Mouse (Mus musculus) layer of hippocampus, adult 11-12 months (tissue): Measurements from ENCODE around the gene Tulp1.
A peak's percentile ranks its signal among the peaks of the same experiment; 100 is the strongest.

ENCODE experiments used
- DNase-seq: peaks from one replicate; pipeline ENCODE4 v3.0.0; 2022; ENCODE audit warnings: low spot score

Tulp1 gene

DNA sequence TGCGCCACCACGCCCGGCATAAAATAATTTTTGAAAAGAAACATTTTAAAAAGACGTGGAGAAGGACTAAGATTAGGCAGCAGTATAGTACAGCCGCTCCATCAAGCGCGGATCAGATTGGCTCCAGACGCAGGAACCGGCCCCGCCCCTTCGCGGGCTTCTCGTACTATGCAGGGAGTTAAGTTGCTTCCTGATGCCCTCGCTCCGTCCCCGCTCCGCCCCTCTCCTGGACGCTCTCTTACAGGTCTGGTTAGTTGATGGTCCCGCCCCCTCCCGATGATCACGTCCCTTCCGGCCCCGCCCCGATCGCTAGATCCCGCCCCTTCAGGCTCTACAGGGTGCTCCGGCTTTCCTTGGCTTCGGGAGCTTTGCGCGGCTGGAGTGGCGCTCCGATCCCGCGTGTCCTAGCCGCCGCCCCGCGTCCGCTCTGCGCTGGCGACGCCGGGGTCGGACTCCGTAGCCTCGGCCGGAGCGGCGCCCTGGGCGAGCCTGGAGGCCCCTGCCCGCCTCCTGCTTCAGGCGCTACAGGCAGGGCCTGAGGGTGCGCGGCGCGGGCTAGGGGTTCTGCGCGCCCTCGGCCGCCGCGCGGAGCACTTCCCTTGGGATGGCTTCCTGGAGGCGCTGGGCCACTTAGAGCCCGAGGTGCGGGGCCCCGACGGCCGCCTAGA is 51.7 kb downstream of the Tulp1 start, which contains the start of gene Fance:
Gene Fance, plus strand, starts transcription at position 308 of the 668 bp plus-strand sequence.
- peak; percentile 96 for DNase-seq

DNA sequence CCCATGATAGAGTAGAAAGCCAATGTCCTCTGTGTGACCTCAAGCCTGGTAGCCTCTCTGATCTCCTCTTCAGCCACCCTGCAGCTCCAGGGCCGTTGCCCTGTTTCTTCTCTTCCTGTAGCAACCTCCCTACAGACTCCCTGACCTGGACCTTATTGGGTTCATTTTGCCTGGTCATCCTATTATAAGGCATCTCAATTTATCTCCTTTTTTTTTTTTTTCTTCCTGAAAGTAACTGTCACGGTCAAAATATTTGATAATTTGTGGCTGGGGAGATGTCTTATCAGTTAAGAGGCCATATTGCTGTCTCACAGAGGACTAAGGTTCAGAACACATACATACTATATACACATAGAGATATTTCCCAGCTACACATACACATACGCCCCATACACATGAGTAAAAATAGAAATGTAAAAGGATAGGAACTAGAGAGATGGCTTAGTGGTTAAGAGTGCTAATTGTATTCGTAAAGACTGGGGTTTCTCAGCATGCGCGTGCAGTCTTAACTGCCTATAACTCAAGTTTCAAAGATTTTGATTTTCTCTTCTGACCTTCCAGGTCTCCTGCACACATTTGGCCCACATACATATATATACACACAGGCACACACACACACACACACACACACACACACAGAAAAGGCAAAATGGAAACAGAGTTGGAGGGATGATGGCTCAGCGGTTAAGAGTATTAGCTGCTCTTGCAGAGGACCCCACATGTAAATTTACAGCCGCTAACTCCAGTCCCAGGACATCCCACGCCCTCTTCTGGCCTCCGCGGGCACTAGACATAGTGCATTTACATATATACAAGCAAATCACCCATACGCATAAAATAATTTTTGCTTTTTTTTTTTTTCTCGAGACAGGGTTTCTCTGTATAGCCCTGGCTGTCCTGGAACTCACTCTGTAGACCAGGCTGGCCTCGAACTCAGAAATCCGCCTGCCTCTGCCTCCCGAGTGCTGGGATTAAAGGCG is 52.5 kb downstream of the Tulp1 start:
- no peak for DNase-seq

DNA sequence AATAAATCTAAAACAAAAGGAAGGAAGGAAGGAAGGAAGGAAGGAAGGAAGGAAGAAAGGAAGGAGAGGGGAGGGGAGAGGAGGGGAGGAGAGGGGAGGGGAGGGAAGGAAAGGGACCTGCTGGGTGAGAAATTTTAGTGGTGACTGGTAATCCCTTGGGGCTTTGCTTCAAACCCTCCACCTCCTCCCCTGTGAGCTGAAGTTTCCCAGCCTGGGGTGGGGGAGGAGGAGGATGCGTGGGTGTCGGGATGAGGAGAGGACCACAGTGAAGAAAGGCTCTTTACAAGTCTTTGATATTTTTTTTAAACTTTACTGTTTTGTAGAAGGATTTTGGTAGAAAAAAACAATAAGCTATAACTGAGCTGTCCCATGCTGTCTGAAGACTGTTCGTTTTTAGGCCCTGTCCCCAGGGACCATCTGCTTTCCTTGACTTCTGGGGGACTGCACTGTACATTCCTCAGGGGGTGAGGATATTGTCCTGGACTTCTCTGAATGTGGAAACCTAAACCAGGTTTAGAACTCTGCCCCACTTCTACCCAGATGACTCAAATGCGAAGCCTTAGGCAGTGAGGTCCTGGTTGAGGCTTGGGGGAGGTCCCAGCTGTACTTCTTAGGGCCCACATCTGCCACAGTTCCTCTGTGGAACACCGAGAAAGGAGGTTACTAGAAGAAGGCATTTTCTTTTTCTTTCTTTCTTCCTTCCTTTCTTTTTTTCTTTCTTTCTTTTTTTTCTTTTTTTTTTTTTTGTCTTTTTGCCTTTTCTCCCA is 53.5 kb downstream of the Tulp1 start:
- no peak for DNase-seq

DNA sequence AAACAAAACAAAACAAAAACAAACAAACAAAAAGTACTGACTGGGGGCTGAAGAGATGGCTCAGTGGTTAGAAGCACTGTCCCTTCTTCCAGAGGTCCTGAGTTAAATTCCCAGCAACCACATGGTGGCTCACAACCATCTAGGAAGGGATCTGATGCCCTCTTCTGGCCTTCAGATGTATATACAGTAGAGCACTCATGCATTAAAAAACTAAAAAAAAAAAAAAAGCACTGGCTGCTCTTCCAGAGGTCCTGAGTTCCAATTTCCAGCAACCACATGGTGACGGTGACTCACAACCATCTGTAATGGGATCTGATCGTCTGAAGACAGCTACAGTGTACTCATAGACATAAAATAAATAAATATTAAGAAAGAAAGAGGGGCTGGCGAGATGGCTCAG is 54.2 kb downstream of the Tulp1 start:
- DNase-seq = no peak

DNA sequence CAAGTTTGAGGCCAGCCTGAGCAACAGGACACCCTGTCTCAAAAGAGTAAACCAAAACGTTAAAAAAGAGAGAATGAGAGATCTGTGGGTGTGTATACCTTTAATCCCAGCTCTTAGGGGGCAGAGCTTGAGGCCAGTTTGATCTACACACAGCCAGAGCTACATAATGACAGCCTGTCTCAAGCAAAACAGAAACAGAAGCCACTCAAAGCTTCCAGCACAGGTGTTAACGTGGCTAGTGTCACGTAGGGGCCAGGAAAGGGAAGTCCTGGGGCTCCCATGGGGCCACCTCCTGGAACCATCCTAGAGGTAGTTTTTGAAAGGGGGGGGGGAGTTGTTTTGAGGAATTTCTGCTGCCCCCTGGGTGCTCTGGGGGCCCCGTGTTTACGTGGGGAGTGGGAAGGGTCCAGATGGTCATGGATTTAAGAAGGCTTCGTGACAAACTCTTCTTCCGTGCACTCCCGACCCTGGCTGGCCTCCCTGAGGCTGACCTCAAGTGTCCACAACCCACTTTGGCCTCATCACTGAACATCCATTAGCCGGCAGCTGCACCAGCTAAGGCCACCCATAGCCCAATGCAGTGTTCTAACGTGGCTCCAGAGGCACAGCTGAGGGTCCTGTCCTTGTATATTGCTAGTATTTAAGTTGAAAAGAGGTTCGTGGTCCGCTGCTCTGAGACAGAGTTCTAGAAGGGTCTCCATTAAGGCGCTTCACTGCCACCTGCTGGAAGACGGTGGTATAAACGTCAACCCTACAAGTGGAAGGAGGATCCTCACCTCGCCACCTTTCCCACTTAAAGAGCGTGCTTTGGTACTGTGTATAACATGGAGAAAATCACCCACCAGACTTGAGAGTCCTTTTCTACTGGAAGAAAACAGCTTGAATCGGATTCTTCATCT is 56.5 kb downstream of the Tulp1 start:
- peak; percentile 93 for DNase-seq

DNA sequence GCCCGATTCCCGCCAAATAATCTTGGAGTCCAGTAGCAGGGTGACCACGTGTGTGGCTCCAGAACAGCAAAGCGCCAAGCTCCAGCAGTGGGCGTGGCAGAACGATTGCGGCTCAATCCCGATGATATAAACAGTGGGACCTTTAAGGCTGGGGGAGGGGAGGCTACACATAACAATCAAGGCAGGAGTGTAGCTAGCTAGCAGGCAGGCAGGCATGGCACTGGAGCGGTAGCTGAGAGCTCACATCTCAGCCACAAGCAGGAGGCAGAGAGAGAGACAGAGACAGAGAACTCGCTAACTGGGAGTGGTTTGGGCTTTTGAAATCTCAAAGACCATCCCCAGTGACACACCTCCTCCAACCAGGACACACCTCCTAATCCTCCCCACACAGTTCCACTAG is 59.9 kb downstream of the Tulp1 start:
- DNase-seq = no peak
